Mouse (Mus musculus) liver, embryonic 13.5 days (tissue): ENCODE data around the gene Fam84b. TPM values are rescaled to one million over a fixed set of nuclear protein-coding genes. Genes with fewer than 3 reads are reported as not detected.

ENCODE experiments used
- ATAC-seq: fragments of 200-750 bp; cut with Nextera tagmentation; 2 replicates; pipeline ENCODE4 v1.8.0; 2017; ENCODE audit warnings: low read depth, mild to moderate bottlenecking, moderate number of reproducible peaks, moderate library complexity
- DNase-seq: peaks from one replicate; pipeline ENCODE4 v3.0.0; 2022
- H3K27ac ChIP-seq: fragments of 300-500 bp; sonication (generic); 2 replicates; pipeline ENCODE4 v1.5.1; 2015; ENCODE audit warnings: moderate library complexity, mild to moderate bottlenecking, inconsistent platforms
- H3K27me3 ChIP-seq: fragments of 300-500 bp; sonication (generic); 2 replicates; pipeline ENCODE4 v1.6.1; 2015; ENCODE audit warnings: mild to moderate bottlenecking, inconsistent platforms
- H3K36me3 ChIP-seq: fragments of 300-500 bp; sonication (generic); 2 replicates; pipeline ENCODE4 v1.6.1; 2015; ENCODE audit warnings: mild to moderate bottlenecking, inconsistent platforms
- H3K4me1 ChIP-seq: fragments of 300-500 bp; sonication (generic); replicated peaks from 2 replicates; pipeline ENCODE4 v1.6.1; 2015; ENCODE audit warnings: inconsistent platforms
- H3K4me2 ChIP-seq: fragments of 300-500 bp; sonication (generic); 2 replicates; pipeline ENCODE4 v1.6.1; 2015; ENCODE audit warnings: inconsistent platforms, mild to moderate bottlenecking, moderate library complexity
- H3K4me3 ChIP-seq: fragments of 300-500 bp; sonication (generic); replicated peaks from 2 replicates; pipeline ENCODE4 v1.5.1; 2015; ENCODE audit warnings: mild to moderate bottlenecking, inconsistent platforms
- H3K9ac ChIP-seq: fragments of 300-500 bp; sonication (generic); 2 replicates; pipeline ENCODE4 v1.6.1; 2015; ENCODE audit warnings: mild to moderate bottlenecking, inconsistent platforms
- H3K9me3 ChIP-seq: fragments of 300-500 bp; sonication (generic); replicated peaks from 2 replicates; pipeline ENCODE4 v1.6.1; 2016; ENCODE audit warnings: inconsistent platforms
- WGBS: fragments of 180-500 bp; shearing (Covaris S2); methylation state at CpG from one replicate; pipeline ENCODE4 v1.1.7; 2015; ENCODE audit not compliant: insufficient replicate concordance; 5-methylcytosine and 5-hydroxymethylcytosine counted together
- polyA plus RNA-seq: library from polyadenylated mRNA; unstranded; fragments of >200 nt; fragmentation: Nextera tagmentation; extraction: Ambion mirVana; gene quantifications from 2 replicates; pipeline ENCODE4 v1.2.1, GENCODE M21; 2015

The Fam84b gene
- polyA plus RNA-seq, 1 experiment from 2014 or later, result 2.9 TPM

GRCm38 (mm10) chr15:60826226-60826625, 27.4 kb downstream of the Fam84b start:
- H3K4me2 ChIP-seq, result no peak overlapping the region
- H3K9ac ChIP-seq, result no peak overlapping the region
- WGBS, result 26% methylated on average over 1 of the region's 1 CpGs
- DNase-seq (no peak), ATAC-seq (no peak)
- H3K4me3 ChIP-seq, result no peak overlapping the region
- H3K36me3 ChIP-seq, result no peaks in the 10 kb centered on the region
- no peaks in the 10 kb centered on the region for H3K9me3 ChIP-seq
- H3K27me3 ChIP-seq, result peaks cover 21% of the 10 kb centered on the region
- peaks cover 35% of the 10 kb centered on the region for H3K4me1 ChIP-seq
- H3K27ac ChIP-seq, result no peak overlapping the region

- Histone ChIP-seq H3K36me3 (no peaks in the 10 kb centered on the region; the same call in 1 of the 2 replicates), H3K4me3 (peak overlapping the region; percentile 68), H3K27me3 (peaks cover 21% of the 10 kb centered on the region), H3K4me2 (peak overlapping the region; percentile 94), H3K27ac (peak overlapping the region; percentile 64), H3K4me1 (peaks cover 35% of the 10 kb centered on the region), H3K9ac (peak overlapping the region; percentile 72), H3K9me3 (no peaks in the 10 kb centered on the region)
- peak; percentile 65 for DNase-seq
- peak; percentile 90 for ATAC-seq
- WGBS, result under 1% methylated on average over 32 of the region's 32 CpGs
Measured at GRCm38 (mm10) chr15:60824751-60825227, 28.8 kb downstream of the Fam84b start.

GRCm38 (mm10) chr15:60823870-60824709, 29.5 kb downstream of the Fam84b start:
- ATAC-seq (peak; percentile 48), DNase-seq (no peak)
- peaks cover 35% of the 10 kb centered on the region for H3K4me1 ChIP-seq
- H3K9me3 ChIP-seq, result no peaks in the 10 kb centered on the region
- H3K9ac ChIP-seq, result peak overlapping the region; percentile 72
- WGBS, result under 1% methylated on average over 45 of the region's 45 CpGs
- no peaks in the 10 kb centered on the region; the same call in 1 of the 2 replicates for H3K36me3 ChIP-seq
- H3K27me3 ChIP-seq, result peaks cover 21% of the 10 kb centered on the region
- H3K4me3 ChIP-seq, result peak overlapping the region; percentile 68
- H3K4me2 ChIP-seq, result peak overlapping the region; percentile 94
- H3K27ac ChIP-seq, result peak overlapping the region; percentile 64

GRCm38 (mm10) chr15:60823620-60823869, 30.0 kb downstream of the Fam84b start:
- no peaks in the 10 kb centered on the region; the same call in 1 of the 2 replicates for H3K36me3 ChIP-seq
- WGBS, result under 1% methylated on average over 24 of the region's 24 CpGs
- ATAC-seq, result 0 out of 2 replicates have a peak, but pooled peaks have one; percentile 2

GRCm38 (mm10) chr15:60822803-60823619, 30.6 kb downstream of the Fam84b start:
- peak; percentile 63 for ATAC-seq
- under 1% methylated on average over 66 of the region's 68 CpGs for WGBS
- peaks cover 35% of the 10 kb centered on the region for H3K4me1 ChIP-seq
- DNase-seq, result peak; percentile 28
- peak overlapping the region; percentile 72 for H3K9ac ChIP-seq
- H3K27ac ChIP-seq, result peak overlapping the region; percentile 32
- H3K4me3 ChIP-seq, result peak overlapping the region; percentile 68
- H3K4me2 ChIP-seq, result peak overlapping the region; percentile 94
- no peaks in the 10 kb centered on the region for H3K9me3 ChIP-seq
- H3K36me3 ChIP-seq, result no peaks in the 10 kb centered on the region; the same call in 1 of the 2 replicates
- peaks cover 21% of the 10 kb centered on the region for H3K27me3 ChIP-seq

More at GRCm38 (mm10) chr15:60823620-60823869, 30.0 kb downstream of the Fam84b start:
- Histone ChIP-seq H3K9ac (peak overlapping the region; percentile 72), H3K4me1 (peaks cover 35% of the 10 kb centered on the region), H3K4me3 (peak overlapping the region; percentile 68), H3K27me3 (peaks cover 21% of the 10 kb centered on the region), H3K9me3 (no peaks in the 10 kb centered on the region), H3K4me2 (peak overlapping the region; percentile 94), H3K27ac (no peak overlapping the region)
- peak; percentile 4 for DNase-seq

- Histone ChIP-seq H3K36me3 (no peaks in the 10 kb centered on the region; the same call in 1 of the 2 replicates), H3K9me3 (no peaks in the 10 kb centered on the region), H3K9ac (peak overlapping the region; percentile 72), H3K27me3 (peaks cover 21% of the 10 kb centered on the region), H3K4me2 (peak overlapping the region; percentile 94), H3K27ac (peak overlapping the region; percentile 32; the same call in 1 of the 2 replicates), H3K4me1 (peaks cover 35% of the 10 kb centered on the region), H3K4me3 (peak overlapping the region; percentile 68)
- DNase-seq (no peak), ATAC-seq (no peak)
- WGBS, result 21% methylated on average over 10 of the region's 10 CpGs
Measured at GRCm38 (mm10) chr15:60822101-60822802, 31.3 kb downstream of the Fam84b start.

- ATAC-seq (no peak), DNase-seq (no peak)
- no peak overlapping the region for H3K27ac ChIP-seq
- no peak overlapping the region for H3K4me2 ChIP-seq
- no peaks in the 10 kb centered on the region for H3K9me3 ChIP-seq
- peaks cover 20% of the 10 kb centered on the region for H3K4me1 ChIP-seq
- 75% methylated on average over 1 of the region's 1 CpGs for WGBS
- H3K36me3 ChIP-seq, result no peaks in the 10 kb centered on the region; the same call in 1 of the 2 replicates
- H3K27me3 ChIP-seq, result peaks cover 14% of the 10 kb centered on the region
- H3K9ac ChIP-seq, result no peak overlapping the region
- no peak overlapping the region for H3K4me3 ChIP-seq
Measured at GRCm38 (mm10) chr15:60818500-60818899, 35.1 kb downstream of the Fam84b start.

GRCm38 (mm10) chr15:60816478-60816877, 37.1 kb downstream of the Fam84b start:
- no peak overlapping the region for H3K4me2 ChIP-seq
- H3K9me3 ChIP-seq, result no peaks in the 10 kb centered on the region
- no peak overlapping the region for H3K9ac ChIP-seq
- no peak overlapping the region for H3K4me3 ChIP-seq
- 55% methylated on average over 1 of the region's 1 CpGs for WGBS
- no peaks in the 10 kb centered on the region; the same call in 1 of the 2 replicates for H3K36me3 ChIP-seq
- no peak overlapping the region for H3K27ac ChIP-seq
- no peaks in the 10 kb centered on the region for H3K27me3 ChIP-seq
- ATAC-seq (no peak), DNase-seq (no peak)
- H3K4me1 ChIP-seq, result 0 out of 2 replicates have a peak, but pooled peaks cover under 1% of the 10 kb centered on the region

- no peaks in the 10 kb centered on the region for H3K27me3 ChIP-seq
- H3K4me1 ChIP-seq, result no peaks in the 10 kb centered on the region
- no peak overlapping the region for H3K4me3 ChIP-seq
- H3K9me3 ChIP-seq, result no peaks in the 10 kb centered on the region
- DNase-seq (no peak), ATAC-seq (no peak)
- no peak overlapping the region for H3K27ac ChIP-seq
- 46% methylated on average over 3 of the region's 3 CpGs for WGBS
- no peak overlapping the region for H3K9ac ChIP-seq
- H3K36me3 ChIP-seq, result no peaks in the 10 kb centered on the region
- H3K4me2 ChIP-seq, result no peak overlapping the region
Measured at GRCm38 (mm10) chr15:60814542-60814941, 39.0 kb downstream of the Fam84b start.

GRCm38 (mm10) chr15:60793041-60793673, 60.4 kb downstream of the Fam84b start:
- no peaks in the 10 kb centered on the region for H3K27me3 ChIP-seq
- H3K4me1 ChIP-seq, result no peaks in the 10 kb centered on the region
- DNase-seq, result no peak
- H3K27ac ChIP-seq, result no peak overlapping the region
- ATAC-seq, result no peak
- no peak overlapping the region for H3K4me2 ChIP-seq
- no peaks in the 10 kb centered on the region for H3K9me3 ChIP-seq
- no peaks in the 10 kb centered on the region for H3K36me3 ChIP-seq
- H3K4me3 ChIP-seq, result no peak overlapping the region
- H3K9ac ChIP-seq, result no peak overlapping the region
